Mouse (Mus musculus): ENCODE results near the gene Psmc1. TPM values are rescaled to one million over a fixed set of nuclear protein-coding genes. Genes with fewer than 3 reads are reported as not detected.

Gene Psmc1
- polyA plus RNA-seq, 1 experiment = 143 TPM

- TF ChIP-seq POLR2A (IDR thresholded peaks at IDR 0.05; ENCODE audit: extremely low read depth, insufficient read depth, low read length) (no peak), CTCF (IDR thresholded peaks at IDR 0.05; ENCODE audit: extremely low read depth, insufficient read depth, low read length) (peak; percentile 82)
- Histone ChIP-seq H3K4me3 (ENCODE audit: insufficient read depth, low read length) (no peak overlapping the region), H3K4me1 (ENCODE audit: control insufficient read depth, insufficient read depth, low read length) (no peaks in the 10 kb centered on the region), H3K27ac (ENCODE audit: insufficient read depth, low read length) (no peak overlapping the region)
These were observed 56.2 kb downstream of the Psmc1 start for GRCm38 (mm10) chr12:100166177-100166576.

- 0 out of 2 replicates have a peak overlapping the region, but pooled peaks have one; percentile 52 for H3K27ac ChIP-seq (ENCODE audit: insufficient read depth, low read length)
- no peak overlapping the region for H3K4me3 ChIP-seq (ENCODE audit: insufficient read depth, low read length)
These were observed 57.0 kb downstream of the Psmc1 start for GRCm38 (mm10) chr12:100166939-100167338.

GRCm38 (mm10) chr12:100167502-100167901 lies 57.5 kb downstream of the Psmc1 start:
- no peaks in the 10 kb centered on the region for H3K4me1 ChIP-seq (ENCODE audit: control insufficient read depth, insufficient read depth, low read length)
- no peak overlapping the region for H3K27ac ChIP-seq (ENCODE audit: insufficient read depth, low read length)
- no peak overlapping the region for H3K4me3 ChIP-seq (ENCODE audit: insufficient read depth, low read length)
- TF ChIP-seq POLR2A (IDR thresholded peaks at IDR 0.05; ENCODE audit: extremely low read depth, insufficient read depth, low read length) = no peak
- TF ChIP-seq CTCF (IDR thresholded peaks at IDR 0.05; ENCODE audit: extremely low read depth, insufficient read depth, low read length) = no peak

More at GRCm38 (mm10) chr12:100166939-100167338, 57.0 kb downstream of the Psmc1 start:
- TF ChIP-seq CTCF (IDR thresholded peaks at IDR 0.05; ENCODE audit: extremely low read depth, insufficient read depth, low read length) = no peak
- TF ChIP-seq POLR2A (IDR thresholded peaks at IDR 0.05; ENCODE audit: extremely low read depth, insufficient read depth, low read length) = no peak
- H3K4me1 ChIP-seq (ENCODE audit: control insufficient read depth, insufficient read depth, low read length) = no peaks in the 10 kb centered on the region

GRCm38 (mm10) chr12:100167931-100168871 lies 58.2 kb downstream of the Psmc1 start:
- Histone ChIP-seq H3K4me1 (ENCODE audit: control insufficient read depth, insufficient read depth, low read length) (no peaks in the 10 kb centered on the region), H3K27ac (ENCODE audit: insufficient read depth, low read length) (no peak overlapping the region), H3K4me3 (ENCODE audit: insufficient read depth, low read length) (no peak overlapping the region)
- no peak for TF ChIP-seq POLR2A (IDR thresholded peaks at IDR 0.05; ENCODE audit: extremely low read depth, insufficient read depth, low read length)
- no peak for TF ChIP-seq CTCF (IDR thresholded peaks at IDR 0.05; ENCODE audit: extremely low read depth, insufficient read depth, low read length)

- TF ChIP-seq CTCF (IDR thresholded peaks at IDR 0.05; ENCODE audit: extremely low read depth, insufficient read depth, low read length) = no peak
- no peak for TF ChIP-seq POLR2A (IDR thresholded peaks at IDR 0.05; ENCODE audit: extremely low read depth, insufficient read depth, low read length)
- H3K4me3 ChIP-seq (ENCODE audit: insufficient read depth, low read length) = no peak overlapping the region
- H3K27ac ChIP-seq (ENCODE audit: insufficient read depth, low read length) = no peak overlapping the region
- no peaks in the 10 kb centered on the region for H3K4me1 ChIP-seq (ENCODE audit: control insufficient read depth, insufficient read depth, low read length)
These were observed 62.5 kb downstream of the Psmc1 start for GRCm38 (mm10) chr12:100172481-100172880.

Other genes starting within 250 kb of the Psmc1 start
- 0.26 and 0.75 TPM in 2 replicates for gene Efcab11, start 225.7 kb upstream of the Psmc1 start, polyA plus RNA-seq (2012; rRNA removed)
- 20.3 and 21.4 TPM in 2 replicates for gene Tdp1, start 225.6 kb upstream of the Psmc1 start, polyA plus RNA-seq (2012; rRNA removed)
- 4.5 and 6.0 TPM in 2 replicates for gene Kcnk13, start 145.7 kb upstream of the Psmc1 start, polyA plus RNA-seq (2012; rRNA removed)
- 11.8 and 12.3 TPM in 2 replicates for gene Nrde2, start 49.5 kb downstream of the Psmc1 start, polyA plus RNA-seq (2012; rRNA removed)
- 1,823 and 1,842 TPM in 2 replicates for gene Calm1, start 89.3 kb downstream of the Psmc1 start, polyA plus RNA-seq (2012; rRNA removed)